Mouse (Mus musculus): ENCODE data around the gene Intu. TPM values are rescaled to one million over a fixed set of nuclear protein-coding genes. Genes with fewer than 3 reads are reported as not detected.

Gene Intu
- 4.9 TPM for polyA plus RNA-seq (2015; fragmentation: Illumina TruSeq; extraction: RNeasy Lipid Tissue Mini Kit (QIAGEN cat#74804); ENCODE audit: low read depth, low replicate concordance)

DNA sequence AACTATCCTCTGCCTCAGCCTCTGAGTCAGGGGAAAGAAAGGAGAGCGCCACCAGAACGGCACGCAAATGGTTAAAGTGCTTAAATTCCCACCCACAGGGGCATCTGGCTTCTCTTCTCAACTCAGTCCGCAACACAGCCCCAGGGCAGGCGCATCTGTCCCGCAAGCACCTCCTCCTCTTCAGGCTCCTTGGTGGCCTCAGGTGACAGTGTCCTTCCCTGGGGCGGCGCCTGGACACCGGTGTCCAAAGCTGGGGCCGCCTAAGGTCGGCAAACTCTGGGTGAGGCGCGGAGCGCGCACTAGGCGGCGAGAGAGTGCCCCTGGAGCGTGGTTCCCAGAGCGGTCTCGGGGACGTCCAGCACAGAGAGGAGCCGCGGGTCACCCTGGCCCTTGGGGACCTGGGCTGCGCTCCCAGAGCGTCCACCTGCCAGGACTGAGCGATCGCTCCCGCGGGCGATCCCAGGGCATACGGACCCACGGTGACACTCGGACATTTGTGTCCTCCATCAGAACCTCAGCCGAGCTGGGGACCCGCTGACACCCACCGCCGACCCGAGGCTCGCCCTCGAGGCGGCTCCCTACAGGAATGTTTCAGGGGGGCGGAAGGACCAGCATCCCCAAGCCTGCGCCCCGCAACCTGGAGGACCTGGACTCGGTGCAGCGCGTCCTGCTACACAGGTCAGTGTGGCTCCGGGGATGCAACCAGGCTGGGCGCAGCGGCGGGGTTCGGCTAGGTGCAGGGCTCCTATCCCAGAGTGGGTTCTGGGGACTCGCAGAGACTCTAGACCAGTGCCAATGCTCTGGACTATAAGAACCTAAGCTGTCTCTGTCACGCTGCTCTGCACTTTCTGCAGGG, at the start of gene Intu:
Gene Intu (plus strand): TSS at position 1 of the 856 bp plus-strand sequence.

DNA sequence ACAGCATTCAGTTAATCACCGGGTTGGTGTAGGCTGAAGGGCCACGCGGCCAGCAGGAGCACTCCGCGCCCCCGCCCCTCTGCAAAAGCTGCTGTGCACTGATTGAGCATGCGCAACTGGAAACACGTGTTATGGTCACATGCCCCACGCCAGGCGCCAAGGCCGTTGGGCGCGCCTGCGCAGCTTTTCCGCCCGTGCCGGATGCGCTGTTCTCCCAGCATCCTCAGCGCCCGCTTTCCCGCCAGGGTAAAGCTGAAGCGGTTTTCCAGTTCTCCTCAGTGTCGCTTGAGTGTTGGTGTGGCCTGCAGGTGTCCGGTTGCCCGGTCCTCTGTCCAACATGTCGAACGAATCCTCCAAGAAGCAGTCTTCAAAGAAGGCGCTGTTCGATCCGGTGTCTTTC, 177.6 kb downstream of the Intu start, which contains the start of gene Slc25a31:
Gene Slc25a31 (plus strand): TSS at position 201 of the 400 bp plus-strand sequence.

GRCm38 (mm10) chr3:40744024-40744835, 213.1 kb downstream of the Intu start, which contains the start of gene Hspa4l:
Gene Hspa4l, plus strand, starts transcription at chr3:40744495.

Other genes with a start within 250 kb of the Intu start
- gene Slc25a31, start 177.6 kb downstream of the Intu start, polyA plus RNA-seq (2015; fragmentation: Illumina TruSeq; extraction: RNeasy Lipid Tissue Mini Kit (QIAGEN cat#74804); ENCODE audit: low read depth, low replicate concordance): not detected
- gene Hspa4l, start 213.2 kb downstream of the Intu start, polyA plus RNA-seq (2015; fragmentation: Illumina TruSeq; extraction: RNeasy Lipid Tissue Mini Kit (QIAGEN cat#74804); ENCODE audit: low read depth, low replicate concordance): 94.4 TPM